Comparison of ENCODE assay signal across 18 mouse cellular contexts in the genomic region with DNA sequence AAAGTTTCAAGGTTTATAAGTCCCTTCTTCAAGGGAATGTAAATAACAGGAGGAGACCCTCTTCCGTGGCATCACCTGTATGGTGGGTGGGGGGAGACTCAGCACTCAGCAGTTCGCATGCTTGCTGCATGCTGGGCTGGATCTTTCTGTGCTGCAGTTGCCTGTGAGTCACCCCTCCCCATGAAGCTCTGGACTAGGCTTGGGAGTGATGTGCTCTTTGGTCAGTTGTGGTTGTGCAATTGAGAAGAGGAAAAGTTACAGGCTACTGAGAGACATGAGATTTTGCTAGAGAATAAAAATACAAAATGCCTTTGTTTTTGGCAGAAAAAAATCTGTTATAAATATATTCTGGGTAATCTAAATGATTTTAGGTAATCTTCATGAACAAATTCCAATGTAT.
DNase-seq lines count a peak whose midpoint lies in the region; ATAC-seq and TF ChIP-seq lines count a peak whose summit lies in the region.
"Had no signal": no experiment of that assay in that cellular context is flagged by ENCODE, and none has a peak within 500 bp of the region (broad histone marks: within the 10 kb centered on the region; RNA-seq: fewer than 3 reads in every experiment).

No protein-coding gene starts in this region.

- no peaks in the 10 kb centered on the region for H3K36me3 ChIP-seq in forebrain, embryonic 11.5 days (ENCODE audit: control insufficient read depth, insufficient read depth, low read length)
- no peaks in the 10 kb centered on the region for H3K36me3 ChIP-seq in forebrain, postnatal 0 days (ENCODE audit: insufficient read depth)
- H3K36me3 ChIP-seq in liver, embryonic 16.5 days (ENCODE audit: control insufficient read depth, insufficient read depth), result no peaks in the 10 kb centered on the region
- H3K36me3 ChIP-seq in liver, embryonic 11.5 days (ENCODE audit: control insufficient read depth, insufficient read depth, low read length), result no peaks in the 10 kb centered on the region
- no peaks in the 10 kb centered on the region for H3K36me3 ChIP-seq in limb, embryonic 10.5 days
- H3K36me3 ChIP-seq: stomach, embryonic 15.5 days had no signal

- H3K9me3 ChIP-seq in forebrain, embryonic 11.5 days (ENCODE audit: control insufficient read depth, low read length), result no peaks in the 10 kb centered on the region
- H3K9me3 ChIP-seq in forebrain, postnatal 0 days (ENCODE audit: low read length), result no peaks in the 10 kb centered on the region
- no peaks in the 10 kb centered on the region for H3K9me3 ChIP-seq in liver, embryonic 16.5 days (replicated peaks; ENCODE audit: control insufficient read depth, low read length)
- no peaks in the 10 kb centered on the region for H3K9me3 ChIP-seq in liver, embryonic 11.5 days (ENCODE audit: control insufficient read depth, low read length)
- no peaks in the 10 kb centered on the region for H3K9me3 ChIP-seq in limb, embryonic 10.5 days (replicated peaks)
- H3K9me3 ChIP-seq: stomach, embryonic 15.5 days had no signal

- TF ChIP-seq CTCF in forebrain, postnatal 0 days (IDR thresholded peaks at IDR 0.05; ENCODE audit: low read depth), result no peak

- H3K27ac ChIP-seq in forebrain, embryonic 11.5 days (ENCODE audit: low read depth, low read length), result peak overlapping the region; percentile 79
- H3K27ac ChIP-seq in forebrain, postnatal 0 days (ENCODE audit: low read depth, low read length), result no peak overlapping the region
- H3K27ac ChIP-seq in liver, embryonic 16.5 days (ENCODE audit: low read length), result no peak overlapping the region
- H3K27ac ChIP-seq in liver, embryonic 11.5 days (ENCODE audit: low read depth, low read length), result no peak overlapping the region
- peak overlapping the region; percentile 56 for H3K27ac ChIP-seq in limb, embryonic 10.5 days
- H3K27ac ChIP-seq: stomach, embryonic 15.5 days had no signal

- peak overlapping the region; percentile 40 for H3K9ac ChIP-seq in forebrain, embryonic 11.5 days (ENCODE audit: low read length)
- H3K9ac ChIP-seq in forebrain, postnatal 0 days, result no peak overlapping the region
- no peak overlapping the region for H3K9ac ChIP-seq in liver, embryonic 16.5 days (ENCODE audit: low read depth, low read length)
- H3K9ac ChIP-seq in liver, embryonic 11.5 days (ENCODE audit: low read depth, low read length), result no peak overlapping the region
- H3K9ac ChIP-seq: liver, postnatal 0 days; stomach, embryonic 15.5 days had no signal

- no peak overlapping the region for H3K4me3 ChIP-seq in forebrain, embryonic 11.5 days (ENCODE audit: low read depth, low read length)
- H3K4me3 ChIP-seq in forebrain, postnatal 0 days (ENCODE audit: low read depth, low read length), result no peak overlapping the region
- no peak overlapping the region for H3K4me3 ChIP-seq in liver, embryonic 16.5 days (ENCODE audit: low read depth, low read length)
- no peak overlapping the region for H3K4me3 ChIP-seq in liver, embryonic 11.5 days (ENCODE audit: low read depth, low read length)
- H3K4me3 ChIP-seq in limb, embryonic 10.5 days, result no peak overlapping the region
- H3K4me3 ChIP-seq: stomach, embryonic 15.5 days had no signal

- DNase-seq in forebrain, embryonic 11.5 days (ENCODE audit: low spot score), result no peak
- DNase-seq in forebrain, postnatal 0 days, result no peak
- no peak for DNase-seq in liver, embryonic 11.5 days (ENCODE audit: low spot score)
- DNase-seq in limb, embryonic 10.5 days (ENCODE audit: low spot score), result no peak
- DNase-seq in lung, postnatal 36 days, result no peak
- DNase-seq in embryo, embryonic 9.5 days (ENCODE audit: extremely low spot score), result no peak
- DNase-seq: cerebellum, adult 8-10 months; gastrocnemius, postnatal 25 days; heart, postnatal 36 days; kidney, postnatal 4 days; liver, postnatal 0 days; right cerebral cortex, adult 18-20 months; spleen, adult 18-20 months had no signal

- no peaks in the 10 kb centered on the region for H3K27me3 ChIP-seq in forebrain, embryonic 11.5 days (ENCODE audit: control insufficient read depth, insufficient read depth, low read length)
- no peaks in the 10 kb centered on the region for H3K27me3 ChIP-seq in forebrain, postnatal 0 days (ENCODE audit: insufficient read depth, low read length)
- no peaks in the 10 kb centered on the region for H3K27me3 ChIP-seq in liver, embryonic 16.5 days (ENCODE audit: control insufficient read depth, insufficient read depth, low read depth, low read length)
- H3K27me3 ChIP-seq in liver, embryonic 11.5 days (replicated peaks; ENCODE audit: control insufficient read depth, insufficient read depth, low read length), result no peaks in the 10 kb centered on the region
- H3K27me3 ChIP-seq in limb, embryonic 10.5 days (ENCODE audit: low read depth, poor library complexity, severe bottlenecking), result no peaks in the 10 kb centered on the region
- H3K27me3 ChIP-seq: stomach, embryonic 15.5 days had no signal

- WGBS in forebrain, embryonic 11.5 days, result 44% methylated on average over 2 of the region's 2 CpGs
- WGBS in forebrain, postnatal 0 days, result 19% methylated on average over 2 of the region's 2 CpGs
- WGBS in liver, embryonic 16.5 days (ENCODE audit: insufficient replicate concordance), result 39% methylated on average over 2 of the region's 2 CpGs
- whole genome bisulfite sequencing in liver, embryonic 11.5 days, result 49% methylated on average over 2 of the region's 2 CpGs
- 68% methylated on average over 2 of the region's 2 CpGs for WGBS in limb, embryonic 10.5 days

- H3K4me1 ChIP-seq in forebrain, embryonic 11.5 days (replicated peaks; ENCODE audit: control insufficient read depth, insufficient read depth, low read length), result peaks cover 20% of the 10 kb centered on the region
- H3K4me1 ChIP-seq in forebrain, postnatal 0 days (ENCODE audit: insufficient read depth), result peaks cover 8% of the 10 kb centered on the region; the same call in 1 of the 2 replicates
- peaks cover 4% of the 10 kb centered on the region for H3K4me1 ChIP-seq in liver, embryonic 16.5 days (ENCODE audit: control insufficient read depth, low read depth, low read length)
- H3K4me1 ChIP-seq in liver, embryonic 11.5 days (replicated peaks; ENCODE audit: control insufficient read depth, insufficient read depth, low read length), result no peaks in the 10 kb centered on the region
- H3K4me1 ChIP-seq in limb, embryonic 10.5 days, result peaks cover 28% of the 10 kb centered on the region

- peak overlapping the region; percentile 31; the same call in 1 of the 2 replicates for H3K4me2 ChIP-seq in forebrain, embryonic 11.5 days (ENCODE audit: low read depth, low read length, severe bottlenecking)
- no peak overlapping the region for H3K4me2 ChIP-seq in forebrain, postnatal 0 days (ENCODE audit: low read depth)
- no peak overlapping the region for H3K4me2 ChIP-seq in liver, embryonic 16.5 days (ENCODE audit: low read depth, low read length)
- no peak overlapping the region for H3K4me2 ChIP-seq in liver, embryonic 11.5 days
- H3K4me2 ChIP-seq: heart, embryonic 11.5 days; stomach, embryonic 15.5 days had no signal

- peak; percentile 13; the same call in 1 of the 2 replicates for ATAC-seq in forebrain, embryonic 11.5 days (replicated peaks; ENCODE audit: low FRiP score)
- ATAC-seq in forebrain, postnatal 0 days, result no peak
- ATAC-seq in liver, embryonic 16.5 days (ENCODE audit: low read depth), result peak; percentile 70
- ATAC-seq in liver, embryonic 11.5 days (replicated peaks; ENCODE audit: low FRiP score), result no peak
- no peak for ATAC-seq in megakaryocyte-erythroid progenitor cell, adult 5-6 weeks (replicated peaks; ENCODE audit: low FRiP score, low TSS enrichment, poor library complexity, severe bottlenecking)
- ATAC-seq: intestine, postnatal 0 days; liver, postnatal 0 days had no signal

Comparison
In these comparisons a context has a peak if more than half of its experiments do, and no peak if none do; other contexts are left out.
1. ATAC-seq: peak in forebrain, embryonic 11.5 days (single experiment) and liver, embryonic 16.5 days (single experiment); none in forebrain, postnatal 0 days (single experiment), liver, embryonic 11.5 days (single experiment) and megakaryocyte-erythroid progenitor cell, adult 5-6 weeks (single experiment).
2. H3K27ac ChIP-seq: peak in forebrain, embryonic 11.5 days (single experiment) and limb, embryonic 10.5 days (single experiment); none in forebrain, postnatal 0 days (single experiment), liver, embryonic 16.5 days (single experiment) and liver, embryonic 11.5 days (single experiment).